Mouse (Mus musculus): ENCODE measurements at regions not wholly inside any gene's neighbourhood (a gene's known extent, or its start where the extent isn't known, plus 50 kb on each side); places are given as distances from the start of the nearest gene placed in this dataset.
"Not testable (repeated sequence)": the region's sequence is repeated elsewhere in the genome, so short reads cannot be mapped to it uniquely, and the experiment has no call there.

GRCm38 (mm10) chr16:21102033-21102432 is 51.8 kb downstream of the Teddm3 start:
- 63% methylated on average over 3 of the region's 3 CpGs for WGBS
- H3K4me3 ChIP-seq (ENCODE audit: low read depth, low read length); H3K4me1 ChIP-seq (ENCODE audit: control insufficient read depth, insufficient read depth); H3K9me3 ChIP-seq (replicated peaks; ENCODE audit: control insufficient read depth, low read length); DNase-seq (ENCODE audit: low spot score); H3K27me3 ChIP-seq (ENCODE audit: control insufficient read depth, insufficient read depth, low read length); H3K9ac ChIP-seq (replicated peaks; ENCODE audit: low read depth, low read length); H3K27ac ChIP-seq (ENCODE audit: low read depth); ATAC-seq (ENCODE audit: insufficient read depth, low read depth); H3K4me2 ChIP-seq (ENCODE audit: low read depth, low read length); H3K36me3 ChIP-seq (replicated peaks; ENCODE audit: control insufficient read depth, insufficient read depth, low read length): not testable (repeated sequence)

GRCm38 (mm10) chr16:21100126-21100525 is 53.7 kb downstream of the Teddm3 start:
- not testable (repeated sequence) for H3K4me2 ChIP-seq (ENCODE audit: low read depth, low read length); H3K36me3 ChIP-seq (replicated peaks; ENCODE audit: control insufficient read depth, insufficient read depth, low read length); DNase-seq (ENCODE audit: low spot score); H3K4me3 ChIP-seq (ENCODE audit: low read depth, low read length); H3K4me1 ChIP-seq (ENCODE audit: control insufficient read depth, insufficient read depth); ATAC-seq (ENCODE audit: insufficient read depth, low read depth); H3K9ac ChIP-seq (replicated peaks; ENCODE audit: low read depth, low read length); H3K27ac ChIP-seq (ENCODE audit: low read depth); H3K9me3 ChIP-seq (replicated peaks; ENCODE audit: control insufficient read depth, low read length); H3K27me3 ChIP-seq (ENCODE audit: control insufficient read depth, insufficient read depth, low read length)
- WGBS: 70% methylated on average over 2 of the region's 2 CpGs

- Histone ChIP-seq H3K4me3 (ENCODE audit: low read depth, low read length) (no peak overlapping the region), H3K9me3 (replicated peaks; ENCODE audit: control insufficient read depth, low read length) (no peaks in the 10 kb centered on the region), H3K4me2 (ENCODE audit: low read depth, low read length) (no peak overlapping the region), H3K27me3 (ENCODE audit: control insufficient read depth, insufficient read depth, low read length) (no peaks in the 10 kb centered on the region), H3K4me1 (ENCODE audit: control insufficient read depth, insufficient read depth) (no peaks in the 10 kb centered on the region), H3K36me3 (replicated peaks; ENCODE audit: control insufficient read depth, insufficient read depth, low read length) (no peaks in the 10 kb centered on the region), H3K27ac (ENCODE audit: low read depth) (no peak overlapping the region), H3K9ac (replicated peaks; ENCODE audit: low read depth, low read length) (no peak overlapping the region)
- 56% methylated on average over 5 of the region's 5 CpGs for WGBS
- TF ChIP-seq EP300 (IDR thresholded peaks at IDR 0.05; ENCODE audit: low read depth) (no peak), CTCF (IDR thresholded peaks at IDR 0.05; ENCODE audit: low read depth) (no peak)
- no peak for DNase-seq (ENCODE audit: low spot score)
- ATAC-seq (ENCODE audit: insufficient read depth, low read depth): no peak
These were observed 79.0 kb downstream of the Teddm3 start for GRCm38 (mm10) chr16:21074779-21075148.

- DNase-seq (ENCODE audit: low spot score); H3K27ac ChIP-seq (ENCODE audit: low read depth); H3K9me3 ChIP-seq (replicated peaks; ENCODE audit: control insufficient read depth, low read length); ATAC-seq (ENCODE audit: insufficient read depth, low read depth); H3K27me3 ChIP-seq (ENCODE audit: control insufficient read depth, insufficient read depth, low read length); H3K4me3 ChIP-seq (ENCODE audit: low read depth, low read length); H3K36me3 ChIP-seq (replicated peaks; ENCODE audit: control insufficient read depth, insufficient read depth, low read length); H3K4me1 ChIP-seq (ENCODE audit: control insufficient read depth, insufficient read depth); H3K9ac ChIP-seq (replicated peaks; ENCODE audit: low read depth, low read length); H3K4me2 ChIP-seq (ENCODE audit: low read depth, low read length): not testable (repeated sequence)
- 29% methylated on average over 8 of the region's 10 CpGs for WGBS
These were observed 79.6 kb downstream of the Teddm3 start for GRCm38 (mm10) chr16:21074082-21074778.

- ATAC-seq (ENCODE audit: insufficient read depth, low read depth) (no peak), DNase-seq (ENCODE audit: low spot score) (no peak)
- TF ChIP-seq CTCF (IDR thresholded peaks at IDR 0.05; ENCODE audit: low read depth): no peak
- TF ChIP-seq EP300 (IDR thresholded peaks at IDR 0.05; ENCODE audit: low read depth): no peak
- 73% methylated on average over 2 of the region's 2 CpGs for WGBS
- Histone ChIP-seq H3K4me2 (ENCODE audit: low read depth, low read length) (no peak overlapping the region), H3K4me3 (ENCODE audit: low read depth, low read length) (no peak overlapping the region), H3K9me3 (replicated peaks; ENCODE audit: control insufficient read depth, low read length) (0 out of 2 replicates have a peak, but pooled peaks cover 3% of the 10 kb centered on the region), H3K27me3 (ENCODE audit: control insufficient read depth, insufficient read depth, low read length) (no peaks in the 10 kb centered on the region), H3K36me3 (replicated peaks; ENCODE audit: control insufficient read depth, insufficient read depth, low read length) (no peaks in the 10 kb centered on the region), H3K9ac (replicated peaks; ENCODE audit: low read depth, low read length) (no peak overlapping the region), H3K27ac (ENCODE audit: low read depth) (no peak overlapping the region), H3K4me1 (ENCODE audit: control insufficient read depth, insufficient read depth) (no peaks in the 10 kb centered on the region)
These were observed 93.6 kb downstream of the Teddm3 start for GRCm38 (mm10) chr16:21060211-21060610.

- H3K36me3 ChIP-seq (replicated peaks; ENCODE audit: control insufficient read depth, insufficient read depth, low read length): no peaks in the 10 kb centered on the region
- H3K4me1 ChIP-seq (ENCODE audit: control insufficient read depth, insufficient read depth): no peaks in the 10 kb centered on the region
- H3K9ac ChIP-seq (replicated peaks; ENCODE audit: low read depth, low read length): no peak overlapping the region
- no peak overlapping the region for H3K27ac ChIP-seq (ENCODE audit: low read depth)
- no peak for DNase-seq (ENCODE audit: low spot score)
- H3K4me3 ChIP-seq (ENCODE audit: low read depth, low read length): no peak overlapping the region
- TF ChIP-seq CTCF (IDR thresholded peaks at IDR 0.05; ENCODE audit: low read depth) (no peak), EP300 (IDR thresholded peaks at IDR 0.05; ENCODE audit: low read depth) (no peak)
- H3K4me2 ChIP-seq (ENCODE audit: low read depth, low read length): no peak overlapping the region
- ATAC-seq (ENCODE audit: insufficient read depth, low read depth): no peak
- H3K27me3 ChIP-seq (ENCODE audit: control insufficient read depth, insufficient read depth, low read length): no peaks in the 10 kb centered on the region
- peaks cover 12% of the 10 kb centered on the region for H3K9me3 ChIP-seq (replicated peaks; ENCODE audit: control insufficient read depth, low read length)
These were observed 99.0 kb downstream of the Teddm3 start for GRCm38 (mm10) chr16:21054772-21055171.

- not testable (repeated sequence) for H3K4me3 ChIP-seq (ENCODE audit: low read depth, low read length); H3K4me2 ChIP-seq (ENCODE audit: low read depth, low read length); H3K36me3 ChIP-seq (replicated peaks; ENCODE audit: control insufficient read depth, insufficient read depth, low read length); H3K27me3 ChIP-seq (ENCODE audit: control insufficient read depth, insufficient read depth, low read length); H3K9ac ChIP-seq (replicated peaks; ENCODE audit: low read depth, low read length); H3K9me3 ChIP-seq (replicated peaks; ENCODE audit: control insufficient read depth, low read length); H3K27ac ChIP-seq (ENCODE audit: low read depth); H3K4me1 ChIP-seq (ENCODE audit: control insufficient read depth, insufficient read depth); ATAC-seq (ENCODE audit: insufficient read depth, low read depth); DNase-seq (ENCODE audit: low spot score)
- 61% methylated on average over 1 of the region's 1 CpGs for WGBS
These were observed 131.7 kb downstream of the Teddm3 start for GRCm38 (mm10) chr16:21022087-21022486.

All from heart, postnatal 0 days (tissue).